Mouse (Mus musculus): Measurements from ENCODE around the gene Cx3cl1.

The Cx3cl1 gene

GRCm38 (mm10) chr8:94773700-94774171 is 1.9 kb downstream of the Cx3cl1 start:
- no peak for DNase-seq (ENCODE audit: low read depth, low spot score)

DNA sequence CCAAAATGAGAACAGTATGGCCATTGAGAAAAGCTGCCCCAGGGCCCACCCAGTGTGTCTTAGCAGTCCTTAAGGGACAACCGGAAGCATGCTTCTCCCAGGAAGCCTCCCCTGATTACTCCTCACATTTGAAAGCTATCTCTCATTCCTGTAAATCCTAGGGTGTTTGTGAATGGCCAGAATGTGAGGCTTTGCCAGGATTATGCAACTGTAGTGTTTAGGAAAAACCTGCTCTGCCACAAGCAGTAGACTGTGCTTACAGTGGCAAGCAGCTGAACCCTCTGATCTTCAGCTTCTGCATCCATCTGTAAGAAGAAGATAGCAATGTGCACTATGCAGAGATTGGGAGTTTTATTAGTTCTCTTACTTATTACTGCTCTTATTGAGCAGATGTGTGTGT is 2.8 kb downstream of the Cx3cl1 start:
- DNase-seq (ENCODE audit: low read depth, low spot score), result no peak

DNA sequence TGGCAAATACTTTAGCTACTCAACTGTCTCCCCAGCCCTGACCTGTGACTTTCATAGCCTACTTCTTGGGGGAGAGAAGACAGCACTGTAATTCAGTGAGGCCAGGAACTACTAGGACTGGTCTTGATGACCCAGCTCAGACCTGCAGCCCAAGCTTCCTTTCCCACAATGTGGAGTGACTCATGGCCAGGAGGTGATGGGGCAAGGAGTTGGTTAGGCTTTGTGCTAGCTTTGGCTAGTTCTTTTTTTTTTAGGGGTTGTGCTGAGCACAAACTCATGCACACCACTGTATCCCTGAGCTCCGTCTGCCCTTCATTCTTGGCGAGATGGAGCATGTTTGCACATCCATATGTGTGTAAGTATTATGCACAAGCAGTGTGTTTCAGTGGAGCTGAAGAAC is 4.5 kb downstream of the Cx3cl1 start:
- no peak for DNase-seq (ENCODE audit: low read depth, low spot score)

- no peak for DNase-seq (ENCODE audit: low read depth, low spot score)
Measured at GRCm38 (mm10) chr8:94778036-94778435, 6.2 kb downstream of the Cx3cl1 start.

- no peak for DNase-seq (ENCODE audit: low read depth, low spot score)
Measured at GRCm38 (mm10) chr8:94778473-94778872, 6.7 kb downstream of the Cx3cl1 start.

DNA sequence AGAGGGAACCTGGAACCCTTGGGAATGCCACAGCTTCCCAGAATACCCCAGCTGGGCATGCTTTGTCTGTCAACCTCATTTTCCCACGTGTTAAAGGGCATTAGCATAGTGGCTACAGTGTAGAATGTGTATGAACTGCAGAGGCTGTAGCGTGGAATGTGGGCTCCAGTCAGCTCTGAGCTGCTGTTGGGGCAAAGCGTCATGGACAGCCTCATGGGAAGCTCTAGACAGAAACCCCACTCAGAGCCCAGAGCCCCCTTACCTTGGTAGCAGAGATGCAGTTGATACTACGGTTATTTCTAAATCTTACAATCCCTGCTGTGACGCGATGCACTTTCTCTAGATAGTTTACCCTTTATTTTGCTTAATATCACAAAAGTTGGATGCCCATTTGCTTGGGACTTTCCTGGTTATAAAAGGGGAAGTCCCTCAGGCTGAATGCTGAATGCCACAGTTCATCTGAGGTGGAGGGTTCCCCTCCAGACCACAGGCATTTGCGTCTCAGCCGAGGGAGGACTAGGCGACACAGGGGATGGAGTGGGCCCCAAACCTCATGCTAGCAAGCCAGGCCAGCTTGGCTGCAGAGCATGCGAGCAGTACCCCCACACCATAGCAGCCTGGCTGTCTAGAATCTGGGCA is 7.2 kb downstream of the Cx3cl1 start:
- DNase-seq (ENCODE audit: low read depth, low spot score), result no peak

DNA sequence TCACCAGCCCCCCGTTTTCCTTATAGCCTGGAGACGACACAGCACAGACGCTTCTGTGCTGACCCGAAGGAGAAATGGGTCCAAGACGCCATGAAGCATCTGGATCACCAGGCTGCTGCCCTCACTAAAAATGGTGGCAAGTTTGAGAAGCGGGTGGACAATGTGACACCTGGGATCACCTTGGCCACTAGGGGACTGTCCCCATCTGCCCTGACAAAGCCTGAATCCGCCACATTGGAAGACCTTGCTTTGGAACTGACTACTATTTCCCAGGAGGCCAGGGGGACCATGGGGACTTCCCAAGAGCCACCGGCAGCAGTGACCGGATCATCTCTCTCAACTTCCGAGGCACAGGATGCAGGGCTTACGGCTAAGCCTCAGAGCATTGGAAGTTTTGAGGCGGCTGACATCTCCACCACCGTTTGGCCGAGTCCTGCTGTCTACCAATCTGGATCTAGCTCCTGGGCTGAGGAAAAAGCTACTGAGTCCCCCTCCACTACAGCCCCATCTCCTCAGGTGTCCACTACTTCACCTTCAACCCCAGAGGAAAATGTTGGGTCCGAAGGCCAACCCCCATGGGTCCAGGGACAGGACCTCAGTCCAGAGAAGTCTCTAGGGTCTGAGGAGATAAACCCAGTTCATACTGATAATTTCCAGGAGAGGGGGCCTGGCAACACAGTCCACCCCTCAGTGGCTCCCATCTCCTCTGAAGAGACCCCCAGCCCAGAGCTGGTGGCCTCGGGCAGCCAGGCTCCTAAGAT is 7.9 kb downstream of the Cx3cl1 start:
- no peak for DNase-seq (ENCODE audit: low read depth, low spot score)

DNA sequence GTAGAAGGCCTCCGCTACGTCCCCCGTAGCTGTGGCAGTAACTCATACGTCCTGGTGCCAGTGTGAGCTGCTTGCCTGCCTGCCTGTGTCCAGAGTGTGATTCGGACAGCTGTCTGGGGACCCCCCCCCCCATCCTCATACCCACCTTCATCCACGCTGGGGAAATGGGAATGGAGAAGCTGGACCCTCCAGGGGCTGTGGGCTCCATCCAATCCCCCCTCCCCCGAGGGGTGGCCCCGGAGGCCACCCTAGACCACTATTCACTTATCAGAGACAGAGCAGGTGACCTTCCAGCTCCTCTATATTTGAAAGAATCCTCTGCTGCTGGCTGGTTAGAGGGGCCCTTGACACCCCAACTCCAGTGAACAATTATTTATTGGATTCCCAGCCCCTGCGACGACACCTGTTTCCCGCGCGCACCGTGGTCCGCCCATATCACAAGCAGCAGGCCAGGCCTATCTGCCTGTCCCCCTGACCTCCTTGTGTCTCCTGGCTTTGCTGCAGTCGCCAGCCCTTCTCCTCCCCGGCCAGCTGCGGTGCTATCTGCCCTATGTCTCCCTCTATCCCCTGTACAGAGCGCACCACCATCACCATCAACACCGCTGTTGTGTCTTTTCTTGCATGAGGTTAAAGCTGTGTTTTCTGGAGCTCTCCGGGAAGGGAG is 8.8 kb downstream of the Cx3cl1 start:
- no peak for DNase-seq (ENCODE audit: low read depth, low spot score)

- DNase-seq (ENCODE audit: low read depth, low spot score), result no peak
Measured at GRCm38 (mm10) chr8:94781155-94781837, 9.5 kb downstream of the Cx3cl1 start.

DNA sequence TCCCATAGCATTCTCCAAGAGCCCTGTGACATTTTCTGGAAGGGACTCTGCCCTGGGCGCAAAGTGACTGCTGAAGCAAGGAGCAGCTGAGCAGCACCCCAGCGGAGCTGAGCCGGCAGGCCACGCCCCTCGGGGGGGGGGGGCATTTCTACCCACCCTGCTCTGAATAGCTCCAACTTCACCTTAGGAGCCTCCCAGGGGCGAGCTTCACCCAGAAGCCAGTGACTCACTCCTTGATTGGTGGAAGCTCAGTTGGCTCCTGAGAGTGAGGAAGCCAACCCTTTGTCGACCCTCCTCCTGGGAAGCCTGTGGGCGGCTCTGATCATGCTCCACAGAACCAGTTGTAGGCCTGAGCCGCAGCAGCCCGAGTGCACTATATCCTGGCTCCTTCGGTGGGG is 10.0 kb downstream of the Cx3cl1 start:
- no peak for DNase-seq (ENCODE audit: low read depth, low spot score)

GRCm38 (mm10) chr8:94783890-94784289 is 12.1 kb downstream of the Cx3cl1 start:
- no peak for DNase-seq (ENCODE audit: low read depth, low spot score)

DNA sequence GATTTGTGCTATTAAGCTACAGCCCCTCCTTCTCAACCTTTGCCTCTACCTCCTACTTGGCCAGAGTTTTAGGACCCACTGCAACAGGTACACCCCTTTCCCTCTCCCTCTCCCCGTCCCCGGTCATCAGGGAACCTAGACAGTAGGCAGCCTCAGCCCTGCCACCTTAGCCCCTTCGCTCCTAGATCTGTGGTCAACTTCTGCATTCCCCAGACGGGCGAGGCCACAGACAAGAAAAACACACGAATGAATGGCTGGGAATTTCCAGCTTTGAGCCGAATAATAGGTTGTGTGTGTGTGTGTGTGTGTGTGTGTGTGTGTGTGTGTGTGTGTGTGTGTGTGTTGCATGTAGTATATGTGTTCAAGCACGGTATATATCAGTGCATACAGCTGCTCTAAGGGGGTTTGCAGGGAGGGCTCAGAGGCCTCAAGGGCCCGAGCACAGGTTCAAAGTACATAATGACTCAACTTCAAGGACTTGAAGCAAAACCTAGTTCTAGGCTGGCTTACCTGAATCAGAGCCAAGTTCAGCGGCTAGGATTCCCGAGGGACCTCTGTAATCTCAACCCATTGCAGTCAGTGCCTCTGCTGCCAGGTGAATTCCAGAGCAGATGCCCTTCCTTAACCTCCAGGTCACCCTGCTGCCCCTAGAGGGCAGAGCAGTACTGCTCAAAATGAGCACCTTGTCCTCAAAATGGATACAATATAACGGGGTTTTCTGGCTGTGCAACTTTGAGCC is 13.6 kb downstream of the Cx3cl1 start:
- DNase-seq (ENCODE audit: low read depth, low spot score), result no peak

DNA sequence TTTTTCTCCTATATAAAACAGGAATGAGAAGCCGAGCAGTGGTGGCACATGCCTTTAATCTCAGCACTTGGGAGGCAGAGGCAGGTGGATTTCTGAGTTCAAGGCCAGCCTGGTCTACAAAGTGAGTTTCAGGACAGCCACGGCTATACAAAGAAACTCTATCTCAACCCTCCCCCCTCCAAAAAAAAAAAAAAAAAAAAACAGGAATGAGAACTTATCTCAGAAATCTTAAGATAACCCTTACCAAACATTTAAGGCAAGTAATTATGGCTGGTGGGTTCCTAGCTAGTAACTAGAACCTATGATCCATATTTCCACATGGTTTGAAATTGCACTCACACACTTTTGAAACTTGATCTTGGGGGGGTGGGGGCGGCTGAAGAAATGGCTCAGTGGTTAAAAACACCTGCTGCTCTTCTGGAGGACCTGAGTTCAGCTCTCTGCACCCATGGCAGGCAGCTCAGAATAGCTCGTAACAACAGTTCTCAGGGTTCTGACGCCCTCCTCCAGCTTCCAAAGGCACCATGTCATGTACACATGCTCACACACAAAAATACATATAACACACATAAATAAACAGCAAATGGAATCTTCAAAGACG is 14.3 kb downstream of the Cx3cl1 start:
- no peak for DNase-seq (ENCODE audit: low read depth, low spot score)

DNA sequence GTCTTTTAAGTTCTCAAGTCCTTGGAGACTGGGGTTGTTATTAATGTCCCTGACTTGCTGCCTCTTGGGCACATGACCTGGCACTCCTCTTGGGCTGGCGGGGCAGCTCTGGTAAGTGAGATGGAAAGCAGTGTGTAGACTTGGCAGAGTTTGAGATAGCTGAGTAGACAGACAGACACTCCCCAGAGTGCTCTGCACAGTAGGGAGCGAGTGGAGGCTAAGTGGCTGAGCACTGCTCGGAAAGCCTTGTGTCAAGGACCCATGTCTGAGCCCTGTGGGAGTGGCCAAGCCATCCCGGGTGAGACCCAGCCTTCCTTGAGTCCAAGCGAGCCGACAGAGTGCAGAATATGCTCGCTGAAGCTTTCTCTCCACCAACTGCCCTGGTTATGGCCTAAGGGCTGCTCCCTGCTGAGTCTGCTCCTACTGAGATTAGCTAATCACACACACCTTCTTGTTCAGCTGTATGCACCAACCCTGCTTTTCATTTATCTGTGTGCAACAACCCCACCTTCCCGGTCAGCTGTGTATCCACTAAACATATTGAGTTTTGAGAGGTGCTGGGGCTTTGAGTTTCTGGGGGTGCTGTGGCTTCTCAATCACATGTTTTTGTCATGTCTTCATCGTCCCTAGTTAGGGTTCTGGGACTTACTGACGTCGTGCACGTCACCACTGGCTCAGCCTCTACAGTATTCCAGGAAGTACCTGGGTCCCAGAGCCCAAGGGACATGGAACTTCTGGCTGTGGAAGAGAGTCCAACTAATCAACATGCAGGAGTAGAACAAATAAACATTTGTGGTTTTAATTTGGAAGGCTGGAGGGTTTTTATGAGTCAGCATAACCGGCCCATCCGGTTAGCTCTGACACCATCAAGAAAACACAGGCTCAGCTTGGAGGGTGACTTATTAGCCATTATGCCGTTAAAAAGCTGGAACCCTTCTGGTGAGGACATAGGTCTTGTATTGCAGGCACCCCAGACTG is 16.0 kb downstream of the Cx3cl1 start:
- DNase-seq (ENCODE audit: low read depth, low spot score), result no peak

GRCm38 (mm10) chr8:94789256-94789955 is 17.6 kb downstream of the Cx3cl1 start:
- no peak for DNase-seq (ENCODE audit: low read depth, low spot score)

DNA sequence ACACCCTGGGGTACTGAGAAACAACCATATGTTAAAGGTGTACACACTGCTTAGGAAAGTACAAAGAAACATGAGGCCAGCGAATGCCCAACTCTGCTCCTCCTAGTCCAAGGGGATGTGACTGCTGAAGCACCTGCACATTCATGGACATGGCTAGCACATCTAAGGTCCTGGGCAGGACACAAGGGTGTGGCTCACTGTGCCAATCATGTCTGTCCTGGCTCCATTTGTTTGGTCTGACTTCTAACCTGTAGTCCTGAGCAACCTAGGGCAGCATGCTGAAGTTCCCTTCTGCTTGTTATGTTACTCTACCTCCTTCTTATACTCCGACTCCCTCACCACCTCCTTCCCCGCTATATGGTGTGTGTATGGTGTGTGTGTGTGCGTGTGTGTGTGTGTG is 22.6 kb downstream of the Cx3cl1 start:
- DNase-seq (ENCODE audit: low read depth, low spot score), result no peak

- no peak for DNase-seq (ENCODE audit: low read depth, low spot score)
Measured at GRCm38 (mm10) chr8:94794782-94795181, 23.0 kb downstream of the Cx3cl1 start.

GRCm38 (mm10) chr8:94800278-94800968 is 28.6 kb downstream of the Cx3cl1 start:
- peak; percentile 66 for DNase-seq (ENCODE audit: low read depth, low spot score)

All from forelimb bud, embryonic 11.5 days (tissue).